Mouse (Mus musculus) embryonic facial prominence, embryonic 14.5 days (tissue): ENCODE data around the gene Tbc1d1. TPM values are rescaled to one million over a fixed set of nuclear protein-coding genes. Genes with fewer than 3 reads are reported as not detected.

Experiments used
- ATAC-seq: fragments of 200-750 bp; cut with Nextera tagmentation; 2 replicates; pipeline ENCODE4 v1.8.0; 2017; ENCODE audit warnings: low read depth, moderate number of reproducible peaks, moderate TSS enrichment
- DNase-seq: peaks from one replicate; pipeline ENCODE4 v3.0.0-alpha.2; 2015; ENCODE audit warnings: low spot score
- H3K27ac ChIP-seq: fragments of 300-500 bp; sonication (generic); replicated peaks from 2 replicates; pipeline ENCODE4 v1.5.1; 2014; ENCODE audit warnings: low read depth, mild to moderate bottlenecking, low read length, moderate library complexity
- H3K27me3 ChIP-seq: fragments of 300-500 bp; sonication (generic); replicated peaks from 2 replicates; pipeline ENCODE4 v1.6.1; 2014; ENCODE audit warnings: low read length; ENCODE audit not compliant: control insufficient read depth, insufficient read depth
- H3K36me3 ChIP-seq: fragments of 300-500 bp; sonication (generic); 2 replicates; pipeline ENCODE4 v1.6.1; 2014; ENCODE audit warnings: low read length, mixed read lengths; ENCODE audit not compliant: control insufficient read depth, insufficient read depth
- H3K4me1 ChIP-seq: fragments of 300-500 bp; sonication (generic); 2 replicates; pipeline ENCODE4 v1.6.1; 2014; ENCODE audit warnings: antibody characterized with exemption, low read length; ENCODE audit not compliant: control insufficient read depth, insufficient read depth
- H3K4me2 ChIP-seq: fragments of 300-500 bp; sonication (generic); 2 replicates; pipeline ENCODE4 v1.6.1; 2014; ENCODE audit warnings: low read depth, mild to moderate bottlenecking, low read length, moderate library complexity, mixed read lengths
- H3K4me3 ChIP-seq: fragments of 300-500 bp; sonication (generic); 2 replicates; pipeline ENCODE4 v1.5.1; 2014; ENCODE audit warnings: low read depth, mild to moderate bottlenecking, low read length
- H3K9ac ChIP-seq: fragments of 300-500 bp; sonication (generic); 2 replicates; pipeline ENCODE4 v1.6.1; 2014; ENCODE audit warnings: low read depth, mild to moderate bottlenecking, low read length, moderate library complexity, mixed read lengths
- H3K9me3 ChIP-seq: fragments of 300-500 bp; sonication (generic); 2 replicates; pipeline ENCODE4 v1.6.1; 2016; ENCODE audit warnings: low read length; ENCODE audit not compliant: control insufficient read depth
- WGBS: fragments of 180-500 bp; shearing (Covaris S2); extraction: QIAGEN DNeasy Blood & Tissue Kit; methylation state at CpG from one replicate; pipeline ENCODE4 v1.1.7; 2014; 5-methylcytosine and 5-hydroxymethylcytosine counted together
- polyA plus RNA-seq: library from polyadenylated mRNA; unstranded; fragments of >200 nt; fragmentation: Nextera tagmentation; extraction: Ambion mirVana; gene quantifications from 2 replicates; pipeline ENCODE4 v1.2.1, GENCODE M21; 2014

Tbc1d1 gene
- polyA plus RNA-seq, 1 experiment from 2014 or later: 19.1 TPM

DNA sequence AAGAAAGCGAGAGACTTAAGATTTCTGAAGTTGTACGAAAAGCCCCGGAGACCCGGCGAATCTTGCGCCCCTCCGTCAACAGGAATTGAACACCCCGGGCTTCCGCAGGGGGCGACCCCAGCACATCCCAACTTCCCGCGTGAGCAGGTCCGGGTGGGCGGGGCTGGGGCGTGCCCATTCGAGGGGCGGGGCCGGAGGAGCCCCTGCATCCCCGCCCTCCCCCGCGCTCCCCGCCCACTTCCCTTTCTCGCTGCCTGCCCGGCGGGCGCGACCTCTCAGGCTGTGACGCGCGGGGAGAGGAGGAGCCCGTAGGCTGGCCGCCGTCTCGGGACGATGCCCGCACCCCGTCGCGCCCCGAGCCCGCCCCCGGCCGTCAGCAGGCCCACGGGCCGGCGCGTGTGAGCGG lies 74.0 kb downstream of the Tbc1d1 start:
- peak overlapping the region; percentile 79 for H3K27ac ChIP-seq
- H3K4me1 ChIP-seq: peaks cover 6% of the 10 kb centered on the region
- under 1% methylated on average over 18 of the region's 48 CpGs for WGBS
- no peaks in the 10 kb centered on the region for H3K9me3 ChIP-seq
- H3K4me2 ChIP-seq: peak overlapping the region; percentile 86
- H3K36me3 ChIP-seq: no peaks in the 10 kb centered on the region
- ATAC-seq (peak; percentile 94), DNase-seq (peak; percentile 96)
- peak overlapping the region; percentile 71 for H3K4me3 ChIP-seq
- H3K27me3 ChIP-seq: no peaks in the 10 kb centered on the region
- H3K9ac ChIP-seq: peak overlapping the region; percentile 81

- peak; percentile 63 for DNase-seq
- peak overlapping the region; percentile 79 for H3K27ac ChIP-seq
- H3K4me2 ChIP-seq: peak overlapping the region; percentile 86
- under 1% methylated on average over 25 of the region's 33 CpGs for WGBS
- ATAC-seq: peak; percentile 55
- H3K4me3 ChIP-seq: peak overlapping the region; percentile 71
- no peaks in the 10 kb centered on the region for H3K9me3 ChIP-seq
- peak overlapping the region; percentile 81 for H3K9ac ChIP-seq
- H3K36me3 ChIP-seq: no peaks in the 10 kb centered on the region
- peaks cover 6% of the 10 kb centered on the region for H3K4me1 ChIP-seq
- no peaks in the 10 kb centered on the region for H3K27me3 ChIP-seq
Measured at GRCm38 (mm10) chr5:64230507-64231041, 74.5 kb downstream of the Tbc1d1 start.

DNA sequence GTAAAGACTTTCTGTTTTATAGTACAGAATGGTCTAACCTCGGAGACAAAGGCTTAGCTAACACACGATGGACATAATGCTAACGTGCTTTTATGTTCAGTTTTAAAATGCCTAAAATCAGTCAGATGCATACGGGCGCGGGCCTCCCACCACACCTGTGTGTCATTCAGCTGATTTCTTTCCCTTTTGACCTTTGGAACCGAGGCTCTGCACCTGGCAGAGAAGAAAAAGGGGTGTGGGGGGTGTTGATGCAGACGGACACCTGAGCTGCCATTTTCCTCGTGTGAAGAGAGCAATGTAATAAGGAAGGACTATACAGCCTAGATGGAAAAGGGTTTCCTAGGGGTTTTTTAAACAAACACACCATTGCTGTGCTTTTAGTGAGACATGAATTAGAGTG lies 76.8 kb downstream of the Tbc1d1 start:
- Histone ChIP-seq H3K9ac (no peak overlapping the region), H3K27me3 (no peaks in the 10 kb centered on the region), H3K27ac (no peak overlapping the region), H3K4me3 (no peak overlapping the region), H3K4me1 (peaks cover 6% of the 10 kb centered on the region), H3K9me3 (no peaks in the 10 kb centered on the region), H3K36me3 (no peaks in the 10 kb centered on the region), H3K4me2 (no peak overlapping the region)
- WGBS: 71% methylated on average over 9 of the region's 9 CpGs
- no peak for DNase-seq
- no peak for ATAC-seq

DNA sequence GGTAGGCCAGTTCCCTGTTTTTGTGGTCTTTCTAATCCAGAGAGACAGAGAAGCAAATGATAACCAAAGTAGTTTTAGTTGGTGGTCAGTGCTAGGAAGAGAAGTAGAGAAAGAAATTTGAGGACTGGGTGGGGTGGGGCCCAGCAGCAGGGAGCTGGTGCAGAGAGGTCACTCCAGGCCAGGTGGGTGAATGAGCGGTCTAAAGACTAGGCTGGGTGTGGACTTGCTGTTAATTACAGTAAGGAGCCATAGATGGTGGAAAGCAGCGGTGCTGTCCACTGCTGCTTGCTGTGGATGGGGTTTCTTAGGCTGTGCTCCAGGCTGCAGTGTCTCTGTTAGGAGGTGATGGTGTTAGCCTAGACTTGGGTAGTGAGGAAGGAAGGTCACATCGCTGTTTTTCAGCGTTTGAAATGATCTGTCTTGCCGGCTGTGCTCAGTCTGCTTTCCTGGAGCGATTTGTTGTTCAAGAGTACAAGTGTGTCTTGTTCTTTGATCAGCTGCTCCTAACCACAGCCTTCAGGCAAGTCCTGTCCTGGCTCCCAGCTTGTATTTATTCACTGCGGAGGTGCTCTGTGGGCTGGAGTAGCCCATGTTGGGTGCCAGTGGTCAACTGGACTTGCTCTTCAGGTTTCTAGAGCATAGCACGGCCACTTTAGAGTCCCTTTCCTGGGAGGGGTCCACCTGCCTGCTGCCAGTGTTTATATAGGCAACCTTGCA lies 78.3 kb downstream of the Tbc1d1 start:
- 51% methylated on average over 8 of the region's 8 CpGs for WGBS
- no peak overlapping the region for H3K27ac ChIP-seq

GRCm38 (mm10) chr5:64235250-64235649 lies 79.1 kb downstream of the Tbc1d1 start:
- Histone ChIP-seq H3K4me2 (no peak overlapping the region), H3K4me3 (no peak overlapping the region), H3K27ac (no peak overlapping the region), H3K36me3 (no peaks in the 10 kb centered on the region), H3K4me1 (peaks cover 6% of the 10 kb centered on the region; the same call in 1 of the 2 replicates), H3K27me3 (no peaks in the 10 kb centered on the region), H3K9ac (no peak overlapping the region), H3K9me3 (no peaks in the 10 kb centered on the region)
- no peak for ATAC-seq
- WGBS: 80% methylated on average over 3 of the region's 3 CpGs
- DNase-seq: no peak

More for the DNA sequence above, 78.3 kb downstream of the Tbc1d1 start:
- Histone ChIP-seq H3K9me3 (no peaks in the 10 kb centered on the region), H3K4me1 (peaks cover 6% of the 10 kb centered on the region), H3K36me3 (no peaks in the 10 kb centered on the region), H3K27me3 (no peaks in the 10 kb centered on the region), H3K9ac (no peak overlapping the region), H3K4me3 (no peak overlapping the region), H3K4me2 (no peak overlapping the region)
- DNase-seq (no peak), ATAC-seq (no peak)

GRCm38 (mm10) chr5:64236561-64236960 lies 80.5 kb downstream of the Tbc1d1 start:
- ATAC-seq (no peak), DNase-seq (no peak)
- Histone ChIP-seq H3K4me3 (no peak overlapping the region), H3K27me3 (no peaks in the 10 kb centered on the region), H3K9me3 (no peaks in the 10 kb centered on the region), H3K27ac (no peak overlapping the region), H3K36me3 (no peaks in the 10 kb centered on the region), H3K9ac (no peak overlapping the region), H3K4me1 (no peaks in the 10 kb centered on the region; the same call in 1 of the 2 replicates), H3K4me2 (no peak overlapping the region)
- 63% methylated on average over 7 of the region's 7 CpGs for WGBS

DNA sequence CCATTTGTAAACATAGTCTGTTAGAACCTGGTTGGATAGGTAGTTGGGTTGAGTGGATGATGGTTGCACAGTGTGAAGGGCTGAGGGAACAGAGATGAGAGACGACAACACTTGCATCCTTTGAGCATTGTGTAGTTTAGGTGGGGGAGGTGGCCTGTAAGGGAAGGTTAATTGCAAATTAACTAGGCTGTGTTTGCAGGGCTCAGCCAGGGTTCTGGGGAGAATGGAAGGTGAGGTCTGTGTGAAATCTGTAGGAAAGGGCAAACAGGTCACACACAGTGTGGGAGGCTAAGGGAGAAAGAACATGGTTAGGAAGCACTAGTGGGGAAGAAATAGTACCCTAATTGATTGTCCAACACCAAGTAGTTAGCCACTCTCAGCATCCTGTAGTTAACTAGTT lies 81.2 kb downstream of the Tbc1d1 start:
- Histone ChIP-seq H3K4me3 (no peak overlapping the region), H3K9ac (no peak overlapping the region), H3K9me3 (no peaks in the 10 kb centered on the region), H3K4me1 (no peaks in the 10 kb centered on the region; the same call in none of the 2 replicates), H3K4me2 (no peak overlapping the region), H3K27me3 (no peaks in the 10 kb centered on the region), H3K36me3 (no peaks in the 10 kb centered on the region), H3K27ac (no peak overlapping the region)
- DNase-seq (no peak), ATAC-seq (no peak)
- 13% methylated on average over 1 of the region's 1 CpGs for WGBS

- Histone ChIP-seq H3K4me3 (no peak overlapping the region), H3K9ac (no peak overlapping the region), H3K36me3 (no peaks in the 10 kb centered on the region), H3K9me3 (no peaks in the 10 kb centered on the region), H3K4me1 (peaks cover 1% of the 10 kb centered on the region), H3K4me2 (no peak overlapping the region), H3K27ac (no peak overlapping the region), H3K27me3 (no peaks in the 10 kb centered on the region)
- ATAC-seq (no peak), DNase-seq (no peak)
- WGBS: 53% methylated on average over 3 of the region's 3 CpGs
Measured at GRCm38 (mm10) chr5:64237693-64238092, 81.6 kb downstream of the Tbc1d1 start.
